ENCODE assay signal across 13 mouse cellular contexts in the genomic region with DNA sequence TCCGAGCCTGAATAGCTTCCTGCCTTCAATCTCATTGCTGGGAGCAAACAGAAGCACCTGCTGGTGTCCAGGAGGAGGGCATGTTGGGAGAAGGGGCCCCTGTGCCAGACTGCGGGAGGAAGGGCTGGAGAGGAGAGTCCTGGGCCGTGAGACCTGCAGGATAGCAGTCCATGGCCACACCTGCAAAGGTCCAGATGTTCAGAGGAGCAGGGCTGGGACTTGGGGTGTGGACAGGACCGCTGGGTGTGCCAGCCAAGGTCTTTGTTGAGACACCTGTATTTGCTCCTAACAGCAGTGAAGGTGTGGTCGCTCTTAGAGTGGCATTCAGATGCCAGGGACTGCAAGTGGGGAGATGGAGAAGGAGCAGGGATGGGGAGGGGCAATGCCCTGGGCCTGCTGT. TPM values are rescaled to one million over a fixed set of nuclear protein-coding genes. Genes with fewer than 3 reads are reported as not detected.
"Had no signal": no experiment of that assay in that cellular context is flagged by ENCODE, and none has a peak within 500 bp of the region (broad histone marks: within the 10 kb centered on the region; RNA-seq: fewer than 3 reads in every experiment).

No protein-coding gene starts in this region.

- H3K27ac ChIP-seq: kidney, embryonic 15.5 days; limb, embryonic 12.5 days; midbrain, embryonic 13.5 days had no signal

- H3K4me1 ChIP-seq: midbrain, embryonic 13.5 days had no signal

- H3K9me3 ChIP-seq: kidney, embryonic 15.5 days; midbrain, embryonic 13.5 days had no signal

- ATAC-seq: midbrain, embryonic 13.5 days had no signal

- DNase-seq: kidney, postnatal 14 days; layer of hippocampus, postnatal 36 days; liver; lung, embryonic 14.5 days; right cerebral cortex, postnatal 14 days; thymus, postnatal 36 days had no signal

- H3K27me3 ChIP-seq: kidney, embryonic 15.5 days; limb, embryonic 12.5 days; midbrain, embryonic 13.5 days had no signal

- H3K4me2 ChIP-seq: kidney, embryonic 15.5 days; limb, embryonic 12.5 days; lung, embryonic 14.5 days; midbrain, embryonic 13.5 days had no signal

- H3K9ac ChIP-seq: kidney, embryonic 15.5 days; limb, embryonic 12.5 days; lung, embryonic 14.5 days; midbrain, embryonic 13.5 days had no signal

- H3K4me3 ChIP-seq: kidney, embryonic 15.5 days; limb, embryonic 12.5 days; midbrain, embryonic 13.5 days had no signal

RNA-seq across cellular contexts. Expression of a gene that starts 27.9 kb away (rescaled TPM):
- total RNA-seq: megakaryocyte progenitor cell, adult 5-6 weeks had no signal
- polyA plus RNA-seq: liver, embryonic 14.5 days; testis, adult 2 months; thymus, postnatal 0 days had no signal
